Mouse (Mus musculus) embryonic facial prominence, embryonic 14.5 days (tissue): Measurements from ENCODE around the gene Scap. TPM values are rescaled to one million over a fixed set of nuclear protein-coding genes. Genes with fewer than 3 reads are reported as not detected.
A peak's percentile ranks its signal among the peaks of the same experiment; 100 is the strongest.

ENCODE experiments used
- ATAC-seq: fragments of 200-750 bp; cut with Nextera tagmentation; 2 replicates; pipeline ENCODE4 v1.8.0; 2017; ENCODE audit warnings: low read depth, moderate number of reproducible peaks, moderate TSS enrichment
- DNase-seq: peaks from one replicate; pipeline ENCODE4 v3.0.0-alpha.2; 2015; ENCODE audit warnings: low spot score
- H3K27ac ChIP-seq: fragments of 300-500 bp; sonication (generic); replicated peaks from 2 replicates; pipeline ENCODE4 v1.5.1; 2014; ENCODE audit warnings: low read depth, mild to moderate bottlenecking, low read length, moderate library complexity
- H3K27me3 ChIP-seq: fragments of 300-500 bp; sonication (generic); replicated peaks from 2 replicates; pipeline ENCODE4 v1.6.1; 2014; ENCODE audit warnings: low read length; ENCODE audit not compliant: control insufficient read depth, insufficient read depth
- H3K36me3 ChIP-seq: fragments of 300-500 bp; sonication (generic); 2 replicates; pipeline ENCODE4 v1.6.1; 2014; ENCODE audit warnings: low read length, mixed read lengths; ENCODE audit not compliant: control insufficient read depth, insufficient read depth
- H3K4me1 ChIP-seq: fragments of 300-500 bp; sonication (generic); 2 replicates; pipeline ENCODE4 v1.6.1; 2014; ENCODE audit warnings: antibody characterized with exemption, low read length; ENCODE audit not compliant: control insufficient read depth, insufficient read depth
- H3K4me2 ChIP-seq: fragments of 300-500 bp; sonication (generic); 2 replicates; pipeline ENCODE4 v1.6.1; 2014; ENCODE audit warnings: low read depth, mild to moderate bottlenecking, low read length, moderate library complexity, mixed read lengths
- H3K4me3 ChIP-seq: fragments of 300-500 bp; sonication (generic); 2 replicates; pipeline ENCODE4 v1.5.1; 2014; ENCODE audit warnings: low read depth, mild to moderate bottlenecking, low read length
- H3K9ac ChIP-seq: fragments of 300-500 bp; sonication (generic); 2 replicates; pipeline ENCODE4 v1.6.1; 2014; ENCODE audit warnings: low read depth, mild to moderate bottlenecking, low read length, moderate library complexity, mixed read lengths
- H3K9me3 ChIP-seq: fragments of 300-500 bp; sonication (generic); 2 replicates; pipeline ENCODE4 v1.6.1; 2016; ENCODE audit warnings: low read length; ENCODE audit not compliant: control insufficient read depth
- WGBS: fragments of 180-500 bp; shearing (Covaris S2); extraction: QIAGEN DNeasy Blood & Tissue Kit; methylation state at CpG from one replicate; pipeline ENCODE4 v1.1.7; 2014; 5-methylcytosine and 5-hydroxymethylcytosine counted together
- polyA plus RNA-seq: library from polyadenylated mRNA; unstranded; fragments of >200 nt; fragmentation: Nextera tagmentation; extraction: Ambion mirVana; gene quantifications from 2 replicates; pipeline ENCODE4 v1.2.1, GENCODE M21; 2014

Scap gene
- polyA plus RNA-seq, 1 experiment from 2014 or later, result 30.3 TPM

GRCm38 (mm10) chr9:110304969-110305651 is 28.0 kb upstream of the Scap start, which contains the start of gene Elp6:
Gene Elp6 (plus strand): TSS chr9:110305173.
- WGBS, result under 1% methylated on average over 43 of the region's 46 CpGs
- peak; percentile 99 for ATAC-seq

GRCm38 (mm10) chr9:110306371-110306770 is 26.7 kb upstream of the Scap start:
- ATAC-seq (no peak), DNase-seq (no peak)
- 95% methylated on average over 5 of the region's 5 CpGs for WGBS
- Histone ChIP-seq H3K9ac (no peak overlapping the region), H3K4me3 (no peak overlapping the region), H3K27ac (no peak overlapping the region), H3K36me3 (peaks cover 19% of the 10 kb centered on the region), H3K4me2 (no peak overlapping the region), H3K4me1 (peaks cover 5% of the 10 kb centered on the region; the same call in 1 of the 2 replicates), H3K27me3 (no peaks in the 10 kb centered on the region), H3K9me3 (0 out of 2 replicates have a peak, but pooled peaks cover 4% of the 10 kb centered on the region)

More at GRCm38 (mm10) chr9:110304969-110305651, 28.0 kb upstream of the Scap start, which contains the start of gene Elp6:
- peak; percentile 98 for DNase-seq
- peak within 1 kb of the TSS; percentile 84 for H3K4me2 ChIP-seq
- peaks cover 5% of the 10 kb centered on the region; the same call in 1 of the 2 replicates for H3K4me1 ChIP-seq
- H3K27ac ChIP-seq, result peak within 1 kb of the TSS; percentile 95
- peak within 1 kb of the TSS; percentile 60 for H3K4me3 ChIP-seq
- H3K9me3 ChIP-seq, result 0 out of 2 replicates have a peak, but pooled peaks cover 4% of the 10 kb centered on the region
- peaks cover 7% of the 10 kb centered on the region for H3K36me3 ChIP-seq
- H3K27me3 ChIP-seq, result no peaks in the 10 kb centered on the region
- H3K9ac ChIP-seq, result peak within 1 kb of the TSS; percentile 84

GRCm38 (mm10) chr9:110314706-110315105 is 18.4 kb upstream of the Scap start:
- ATAC-seq (0 out of 2 replicates have a peak, but pooled peaks have one; percentile 15), DNase-seq (no peak)
- Histone ChIP-seq H3K9ac (no peak overlapping the region), H3K4me3 (no peak overlapping the region), H3K27me3 (no peaks in the 10 kb centered on the region), H3K4me1 (no peaks in the 10 kb centered on the region), H3K27ac (no peak overlapping the region), H3K9me3 (no peaks in the 10 kb centered on the region), H3K4me2 (no peak overlapping the region), H3K36me3 (peaks cover 80% of the 10 kb centered on the region)
- 76% methylated on average over 4 of the region's 5 CpGs for WGBS

- Histone ChIP-seq H3K4me3 (no peak overlapping the region), H3K36me3 (peaks cover 78% of the 10 kb centered on the region), H3K27ac (no peak overlapping the region), H3K4me1 (no peaks in the 10 kb centered on the region), H3K9ac (no peak overlapping the region), H3K27me3 (no peaks in the 10 kb centered on the region), H3K9me3 (no peaks in the 10 kb centered on the region), H3K4me2 (no peak overlapping the region)
- ATAC-seq, result no peak
- 81% methylated on average over 6 of the region's 6 CpGs for WGBS
- no peak for DNase-seq
These were observed 17.7 kb upstream of the Scap start for GRCm38 (mm10) chr9:110315410-110315809.

- Histone ChIP-seq H3K9me3 (no peaks in the 10 kb centered on the region), H3K36me3 (peaks cover 78% of the 10 kb centered on the region), H3K27me3 (no peaks in the 10 kb centered on the region), H3K4me1 (no peaks in the 10 kb centered on the region), H3K9ac (no peak overlapping the region), H3K27ac (no peak overlapping the region), H3K4me3 (no peak overlapping the region), H3K4me2 (no peak overlapping the region)
- 95% methylated on average over 8 of the region's 8 CpGs for WGBS
- no peak for DNase-seq
- no peak for ATAC-seq
These were observed 17.2 kb upstream of the Scap start for GRCm38 (mm10) chr9:110315904-110316303.

GRCm38 (mm10) chr9:110316503-110316902 is 16.6 kb upstream of the Scap start:
- peaks cover 80% of the 10 kb centered on the region for H3K36me3 ChIP-seq
- no peaks in the 10 kb centered on the region for H3K4me1 ChIP-seq
- H3K9ac ChIP-seq, result no peak overlapping the region
- H3K27me3 ChIP-seq, result no peaks in the 10 kb centered on the region
- no peaks in the 10 kb centered on the region for H3K9me3 ChIP-seq
- no peak overlapping the region for H3K27ac ChIP-seq
- 94% methylated on average over 8 of the region's 8 CpGs for WGBS
- H3K4me2 ChIP-seq, result no peak overlapping the region
- no peak for DNase-seq
- ATAC-seq, result no peak
- H3K4me3 ChIP-seq, result no peak overlapping the region

- Histone ChIP-seq H3K27me3 (no peaks in the 10 kb centered on the region), H3K9me3 (no peaks in the 10 kb centered on the region), H3K4me3 (no peak overlapping the region), H3K36me3 (peaks cover 53% of the 10 kb centered on the region), H3K4me1 (no peaks in the 10 kb centered on the region), H3K27ac (no peak overlapping the region), H3K9ac (no peak overlapping the region), H3K4me2 (no peak overlapping the region)
- 92% methylated on average over 10 of the region's 10 CpGs for WGBS
- no peak for ATAC-seq
- DNase-seq, result no peak
These were observed 12.3 kb upstream of the Scap start for GRCm38 (mm10) chr9:110320769-110321168.

- ATAC-seq (no peak), DNase-seq (no peak)
- Histone ChIP-seq H3K4me1 (no peaks in the 10 kb centered on the region), H3K9me3 (no peaks in the 10 kb centered on the region), H3K9ac (no peak overlapping the region), H3K4me2 (no peak overlapping the region), H3K27me3 (no peaks in the 10 kb centered on the region), H3K27ac (no peak overlapping the region), H3K36me3 (peaks cover 39% of the 10 kb centered on the region), H3K4me3 (no peak overlapping the region)
These were observed 10.1 kb upstream of the Scap start for GRCm38 (mm10) chr9:110322972-110323371.

GRCm38 (mm10) chr9:110324181-110324580 is 8.9 kb upstream of the Scap start:
- no peak overlapping the region for H3K9ac ChIP-seq
- H3K4me2 ChIP-seq, result no peak overlapping the region
- H3K27ac ChIP-seq, result no peak overlapping the region
- ATAC-seq, result no peak
- no peaks in the 10 kb centered on the region for H3K4me1 ChIP-seq
- DNase-seq, result no peak
- no peak overlapping the region for H3K4me3 ChIP-seq
- H3K36me3 ChIP-seq, result peaks cover 32% of the 10 kb centered on the region
- H3K27me3 ChIP-seq, result no peaks in the 10 kb centered on the region
- 83% methylated on average over 1 of the region's 1 CpGs for WGBS
- no peaks in the 10 kb centered on the region for H3K9me3 ChIP-seq
